26 mouse cellular contexts compared by ENCODE assay signal in the genomic region with DNA sequence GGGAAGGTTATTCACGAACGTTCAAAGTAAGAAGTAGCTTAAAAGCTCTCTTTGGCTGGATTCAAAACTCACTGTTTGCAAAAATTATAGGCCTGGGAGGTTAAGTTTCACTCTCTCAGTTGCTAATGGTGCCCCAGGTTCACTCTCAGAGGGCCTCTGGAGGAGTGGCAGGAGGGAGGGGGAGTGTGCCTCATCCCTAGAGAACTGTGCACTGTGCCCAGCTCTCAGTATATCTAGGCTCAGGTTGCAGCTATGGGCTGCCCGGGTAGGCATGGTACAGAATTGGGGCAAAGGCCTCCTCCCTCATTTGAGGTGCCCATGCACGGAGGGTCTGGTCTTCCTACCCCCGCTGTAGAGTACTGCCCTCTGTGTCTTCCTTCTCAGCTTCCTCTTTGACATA. TPM values are rescaled to one million over a fixed set of nuclear protein-coding genes. Genes with fewer than 3 reads are reported as not detected.
A peak's percentile ranks its signal among the peaks of the same experiment; 100 is the strongest.
DNase-seq lines count a peak whose midpoint lies in the region; ATAC-seq lines count a peak whose summit lies in the region.
"Had no signal": no experiment of that assay in that cellular context is flagged by ENCODE, and none has a peak within 500 bp of the region (broad histone marks: within the 10 kb centered on the region; RNA-seq: fewer than 3 reads in every experiment).

No protein-coding gene starts in this region.

- peaks cover 15% of the 10 kb centered on the region for H3K4me1 ChIP-seq in embryonic facial prominence, embryonic 14.5 days (ENCODE audit: control insufficient read depth, insufficient read depth, low read length)
- peaks cover 29% of the 10 kb centered on the region for H3K4me1 ChIP-seq in embryonic facial prominence, embryonic 10.5 days
- H3K4me1 ChIP-seq in kidney, embryonic 15.5 days, result peaks cover 79% of the 10 kb centered on the region
- peaks cover 99% of the 10 kb centered on the region for H3K4me1 ChIP-seq in megakaryocyte, embryonic 14.5 days
- no peaks in the 10 kb centered on the region for H3K4me1 ChIP-seq in forebrain, embryonic 13.5 days
- H3K4me1 ChIP-seq: hindbrain, embryonic 15.5 days had no signal

- H3K27ac ChIP-seq in embryonic facial prominence, embryonic 14.5 days (replicated peaks; ENCODE audit: low read depth, low read length), result no peak overlapping the region
- H3K27ac ChIP-seq in embryonic facial prominence, embryonic 10.5 days (replicated peaks), result no peak overlapping the region
- peak overlapping the region; percentile 70 for H3K27ac ChIP-seq in kidney, embryonic 15.5 days
- no peak overlapping the region for H3K27ac ChIP-seq in forebrain, embryonic 13.5 days
- H3K27ac ChIP-seq: embryonic facial prominence, embryonic 12.5 days; forebrain, embryonic 10.5 days; gastrocnemius, adult 2 months; heart, adult 2 months; heart, embryonic 10.5 days; heart, embryonic 13.5 days; hindbrain, embryonic 15.5 days had no signal

- no peaks in the 10 kb centered on the region for H3K36me3 ChIP-seq in embryonic facial prominence, embryonic 14.5 days (ENCODE audit: control insufficient read depth, insufficient read depth, low read length)
- H3K36me3 ChIP-seq in embryonic facial prominence, embryonic 10.5 days (replicated peaks), result no peaks in the 10 kb centered on the region
- no peaks in the 10 kb centered on the region for H3K36me3 ChIP-seq in kidney, embryonic 15.5 days
- peaks cover 65% of the 10 kb centered on the region for H3K36me3 ChIP-seq in megakaryocyte, embryonic 14.5 days (replicated peaks; ENCODE audit: low read length)
- H3K36me3 ChIP-seq in forebrain, embryonic 13.5 days (ENCODE audit: poor library complexity, severe bottlenecking), result no peaks in the 10 kb centered on the region
- H3K36me3 ChIP-seq: embryonic facial prominence, embryonic 12.5 days; forebrain, embryonic 10.5 days; heart, embryonic 10.5 days; hindbrain, embryonic 12.5 days; hindbrain, embryonic 15.5 days had no signal

- ATAC-seq in embryonic facial prominence, embryonic 14.5 days (ENCODE audit: low read depth), result peak; percentile 78; the same call in 1 of the 2 replicates
- peak; percentile 80 for ATAC-seq in kidney, embryonic 15.5 days (replicated peaks; ENCODE audit: low FRiP score)
- ATAC-seq in megakaryocyte, adult 5-6 weeks (ENCODE audit: poor library complexity, severe bottlenecking), result no peak
- no peak for ATAC-seq in forebrain, embryonic 13.5 days
- ATAC-seq: activated CD4-positive, CD25-positive, alpha-beta regulatory T cell, adult 4 months; forebrain, embryonic 14.5 days; forebrain, postnatal 0 days had no signal

- no peaks in the 10 kb centered on the region for H3K27me3 ChIP-seq in embryonic facial prominence, embryonic 14.5 days (replicated peaks; ENCODE audit: control insufficient read depth, insufficient read depth, low read length)
- H3K27me3 ChIP-seq in embryonic facial prominence, embryonic 10.5 days (replicated peaks; ENCODE audit: low read depth, poor library complexity, severe bottlenecking), result no peaks in the 10 kb centered on the region
- H3K27me3 ChIP-seq in kidney, embryonic 15.5 days, result no peaks in the 10 kb centered on the region
- H3K27me3 ChIP-seq in megakaryocyte, embryonic 14.5 days (replicated peaks), result no peaks in the 10 kb centered on the region
- no peaks in the 10 kb centered on the region for H3K27me3 ChIP-seq in forebrain, embryonic 13.5 days
- H3K27me3 ChIP-seq: embryonic facial prominence, embryonic 12.5 days; heart, embryonic 13.5 days; hindbrain, embryonic 12.5 days; hindbrain, embryonic 15.5 days had no signal

- WGBS in embryonic facial prominence, embryonic 14.5 days, result 61% methylated on average over 3 of the region's 5 CpGs
- WGBS in embryonic facial prominence, embryonic 10.5 days, result 81% methylated on average over 5 of the region's 5 CpGs
- 39% methylated on average over 5 of the region's 5 CpGs for WGBS in kidney, embryonic 15.5 days
- 85% methylated on average over 5 of the region's 5 CpGs for WGBS in forebrain, embryonic 13.5 days

- no peak overlapping the region for H3K4me3 ChIP-seq in embryonic facial prominence, embryonic 14.5 days (ENCODE audit: low read depth, low read length)
- no peak overlapping the region for H3K4me3 ChIP-seq in embryonic facial prominence, embryonic 10.5 days
- H3K4me3 ChIP-seq in kidney, embryonic 15.5 days (replicated peaks), result no peak overlapping the region
- H3K4me3 ChIP-seq in megakaryocyte, embryonic 14.5 days (replicated peaks), result peak overlapping the region; percentile 50
- H3K4me3 ChIP-seq in forebrain, embryonic 13.5 days, result no peak overlapping the region
- H3K4me3 ChIP-seq: embryonic facial prominence, embryonic 12.5 days; forebrain, embryonic 10.5 days; gastrocnemius, adult 2 months; heart, adult 2 months; heart, embryonic 10.5 days; heart, embryonic 13.5 days; hindbrain, embryonic 12.5 days; hindbrain, embryonic 15.5 days had no signal

- no peak for DNase-seq in embryonic facial prominence, embryonic 14.5 days (ENCODE audit: low spot score)
- no peak for DNase-seq in embryonic facial prominence, embryonic 10.5 days (ENCODE audit: low spot score)
- no peak for DNase-seq in kidney, postnatal 10 days
- DNase-seq in gastrocnemius, postnatal 25 days, result no peak
- DNase-seq: adrenal gland, adult 8-10 months; adrenal gland, postnatal 25 days; cerebellum, adult 18-20 months; cerebellum, adult 9-10 months; cerebellum, postnatal 14 days; forebrain, postnatal 0 days; gastrocnemius, adult 2 months; gastrocnemius, postnatal 14 days; heart, adult 2 months; heart, postnatal 14 days had no signal

- H3K4me2 ChIP-seq in embryonic facial prominence, embryonic 14.5 days (ENCODE audit: low read depth, low read length), result no peak overlapping the region
- no peak overlapping the region for H3K4me2 ChIP-seq in kidney, embryonic 15.5 days
- no peak overlapping the region for H3K4me2 ChIP-seq in forebrain, embryonic 13.5 days
- H3K4me2 ChIP-seq: embryonic facial prominence, embryonic 12.5 days; heart, embryonic 13.5 days; hindbrain, embryonic 12.5 days; hindbrain, embryonic 15.5 days had no signal

- H3K9ac ChIP-seq in embryonic facial prominence, embryonic 14.5 days (ENCODE audit: low read depth, low read length), result no peak overlapping the region
- H3K9ac ChIP-seq in kidney, embryonic 15.5 days, result no peak overlapping the region
- H3K9ac ChIP-seq in forebrain, embryonic 13.5 days, result no peak overlapping the region
- H3K9ac ChIP-seq: embryonic facial prominence, embryonic 12.5 days; forebrain, postnatal 0 days; heart, embryonic 13.5 days; hindbrain, embryonic 12.5 days; hindbrain, embryonic 15.5 days had no signal

- no peaks in the 10 kb centered on the region for H3K9me3 ChIP-seq in embryonic facial prominence, embryonic 14.5 days (ENCODE audit: control insufficient read depth, low read length)
- H3K9me3 ChIP-seq in embryonic facial prominence, embryonic 10.5 days, result no peaks in the 10 kb centered on the region
- H3K9me3 ChIP-seq in kidney, embryonic 15.5 days (replicated peaks), result no peaks in the 10 kb centered on the region
- peaks cover 6% of the 10 kb centered on the region; the same call in 1 of the 2 replicates for H3K9me3 ChIP-seq in megakaryocyte, embryonic 14.5 days
- no peaks in the 10 kb centered on the region for H3K9me3 ChIP-seq in forebrain, embryonic 13.5 days (replicated peaks)
- H3K9me3 ChIP-seq: embryonic facial prominence, embryonic 12.5 days; forebrain, embryonic 10.5 days; heart, embryonic 10.5 days; heart, embryonic 13.5 days; hindbrain, embryonic 12.5 days; hindbrain, embryonic 15.5 days had no signal

RNA-seq across cellular contexts. Expression of a gene that starts 14.9 kb away (rescaled TPM):
- 4.4 and 5.3 TPM in 2 replicates for polyA plus RNA-seq in embryonic facial prominence, embryonic 14.5 days (2014; fragmentation: Nextera tagmentation; extraction: Ambion mirVana)
- 1.1 and 1.3 TPM in 2 replicates for polyA plus RNA-seq in embryonic facial prominence, embryonic 10.5 days (2016; fragmentation: Nextera tagmentation; extraction: Ambion mirVana)
- 3.8 and 4.7 TPM in 2 replicates for polyA plus RNA-seq in kidney, embryonic 15.5 days (2015; fragmentation: Nextera tagmentation; extraction: Ambion mirVana)
- 10.4 and 12.4 TPM in 2 replicates for polyA plus RNA-seq in megakaryocyte, embryonic 14.5 days (2012; ENCODE audit: insufficient read depth, low replicate concordance)
- total RNA-seq in megakaryocyte, adult 5-6 weeks (2015), result 2.6 and 3.2 TPM in 2 replicates
- 3.9 and 5.9 TPM in 2 replicates for total RNA-seq in megakaryocyte, adult 5-6 weeks (2017)
- under 1 TPM; 0.94 to 1.00 TPM for total RNA-seq in gastrocnemius, postnatal 25 days (2021)
- 2.1 and 2.5 TPM in 2 replicates for polyA plus RNA-seq in forebrain, embryonic 13.5 days (2015; fragmentation: Nextera tagmentation; extraction: Ambion mirVana)

Comparison
In these comparisons a context has a peak if more than half of its experiments do, and no peak if none do; other contexts are left out.
1. ATAC-seq: peak in embryonic facial prominence, embryonic 14.5 days (single experiment) and kidney, embryonic 15.5 days (single experiment); none in megakaryocyte, adult 5-6 weeks (single experiment) and forebrain, embryonic 13.5 days (single experiment).